Comparison of ENCODE assay signal across 24 mouse cellular contexts in genomic region chr3:58582297-58582696, GRCm38 (mm10). TPM values are rescaled to one million over a fixed set of nuclear protein-coding genes. Genes with fewer than 3 reads are reported as not detected.
DNase-seq lines count a peak whose midpoint lies in the region; ATAC-seq and TF ChIP-seq lines count a peak whose summit lies in the region.
"Had no signal": no experiment of that assay in that cellular context is flagged by ENCODE, and none has a peak within 500 bp of the region (broad histone marks: within the 10 kb centered on the region; RNA-seq: fewer than 3 reads in every experiment).

No protein-coding gene starts in this region.

- H3K27me3 ChIP-seq in kidney, adult 2 months (replicated peaks; ENCODE audit: control insufficient read depth, insufficient read depth, low read length): no peaks in the 10 kb centered on the region
- H3K27me3 ChIP-seq: lung, embryonic 15.5 days; stomach, embryonic 15.5 days had no signal

- no peaks in the 10 kb centered on the region; the same call in 1 of the 2 replicates for H3K36me3 ChIP-seq in kidney, adult 2 months (ENCODE audit: control insufficient read depth, insufficient read depth, low read length)

- H3K27ac ChIP-seq in kidney, adult 2 months (ENCODE audit: insufficient read depth, low read depth, low read length): peak overlapping the region; percentile 73; the same call in 1 of the 2 replicates
- H3K27ac ChIP-seq: embryonic facial prominence, embryonic 10.5 days; hindbrain, embryonic 10.5 days; hindbrain, postnatal 0 days; lung, embryonic 15.5 days; stomach, embryonic 15.5 days had no signal

- peaks cover 28% of the 10 kb centered on the region for H3K4me1 ChIP-seq in kidney, adult 2 months (ENCODE audit: control insufficient read depth, insufficient read depth, low read length)
- H3K4me1 ChIP-seq: stomach, embryonic 15.5 days had no signal

- no peak for DNase-seq in kidney, adult 2 months
- no peak for DNase-seq in kidney, postnatal 4 days
- peak; percentile 25 for DNase-seq in c-Kit-positive CD71-positive TER-119-positive erythroid progenitor cells, embryonic 14.5 days (ENCODE audit: low spot score)
- DNase-seq in liver: peak; percentile 30
- no peak for DNase-seq in adrenal gland, postnatal 10 days
- DNase-seq in spleen, postnatal 14 days (ENCODE audit: low spot score in 2 of 2): no peak
- DNase-seq: cerebellum, adult 2 months; gastrocnemius, postnatal 14 days; heart, adult 18-20 months; lung, postnatal 4 days; midbrain, embryonic 14.5 days; thymus, adult 18-20 months; thymus, postnatal 4 days had no signal

- TF ChIP-seq POLR2A in kidney, adult 2 months (IDR thresholded peaks at IDR 0.05; ENCODE audit: low read depth, low read length): no peak

- no peak for TF ChIP-seq CTCF in kidney, adult 2 months (conservative IDR thresholded peaks at IDR 0.05; ENCODE audit: insufficient read depth, insufficient read length, low read depth, low read length)

- no peak overlapping the region for H3K4me3 ChIP-seq in kidney, adult 2 months (ENCODE audit: insufficient read depth, low read depth, low read length)
- H3K4me3 ChIP-seq: embryonic facial prominence, embryonic 10.5 days; hindbrain, embryonic 10.5 days; lung, embryonic 15.5 days; myocyte; stomach, embryonic 15.5 days had no signal

- WGBS in kidney, adult 2 months: 32% methylated on average over 5 of the region's 5 CpGs

- peak; percentile 41 for ATAC-seq in megakaryocyte progenitor cell, adult 5-6 weeks (replicated peaks; ENCODE audit: poor library complexity)
- ATAC-seq: hindbrain, postnatal 0 days had no signal

RNA-seq across cellular contexts. Expression of gene Selenot, which starts 5.9 kb away (rescaled TPM):
- 81.8 and 102 TPM in 2 replicates for polyA plus RNA-seq in kidney, adult 2 months (2012; rRNA removed)
- 138 and 142 TPM in 2 replicates for total RNA-seq in megakaryocyte progenitor cell, adult 5-6 weeks (2015)
- 176 and 180 TPM in 2 replicates for total RNA-seq in megakaryocyte progenitor cell, adult 5-6 weeks (2017)
- 100 to 1,000 TPM; 109 to 113 TPM for total RNA-seq in adrenal gland, postnatal 10 days (2021)

RNA-seq across cellular contexts. Expression of gene Erich6, which starts 54.7 kb away (rescaled TPM):
- 0.03 and 0.10 TPM in 2 replicates for polyA plus RNA-seq in kidney, adult 2 months (2012; rRNA removed)
- total RNA-seq in megakaryocyte progenitor cell, adult 5-6 weeks (2015): 0.20 TPM in 1 of 2 replicates, not detected in the other
- not detected in 2 replicates for total RNA-seq in megakaryocyte progenitor cell, adult 5-6 weeks (2017)
- under 1 TPM in 1 of 2 experiments, not detected in 1; 0.12 TPM for total RNA-seq in adrenal gland, postnatal 10 days (2021)
- total RNA-seq: adrenal gland, postnatal 4 days; heart, adult 18-20 months; hindbrain, postnatal 0 days had no signal
- polyA plus RNA-seq: embryonic facial prominence, embryonic 10.5 days; forebrain, embryonic 11.5 days; heart, postnatal 0 days; hindbrain, embryonic 10.5 days; kidney, embryonic 14.5 days; lung, embryonic 15.5 days; stomach, embryonic 15.5 days had no signal

RNA-seq across cellular contexts. Expression of gene Serp1, which starts 56.6 kb away (rescaled TPM):
- polyA plus RNA-seq in kidney, adult 2 months (2012; rRNA removed): 32.7 and 37.7 TPM in 2 replicates
- total RNA-seq in megakaryocyte progenitor cell, adult 5-6 weeks (2015): 130 and 146 TPM in 2 replicates
- total RNA-seq in megakaryocyte progenitor cell, adult 5-6 weeks (2017): 136 and 145 TPM in 2 replicates
- total RNA-seq in adrenal gland, postnatal 10 days (2021): 10 to 100 TPM; 55.3 to 72.1 TPM

RNA-seq across cellular contexts. Expression of gene Eif2a, which starts 56.7 kb away (rescaled TPM):
- polyA plus RNA-seq in kidney, adult 2 months (2012; rRNA removed): 10.6 and 15.4 TPM in 2 replicates
- total RNA-seq in megakaryocyte progenitor cell, adult 5-6 weeks (2015): 173 and 174 TPM in 2 replicates
- 94.7 and 102 TPM in 2 replicates for total RNA-seq in megakaryocyte progenitor cell, adult 5-6 weeks (2017)
- 10 to 100 TPM; 57.2 to 61.4 TPM for total RNA-seq in adrenal gland, postnatal 10 days (2021)

Comparison
In these comparisons a context has a peak if more than half of its experiments do, and no peak if none do; other contexts are left out.
1. DNase-seq: peak in c-Kit-positive CD71-positive TER-119-positive erythroid progenitor cells, embryonic 14.5 days (single experiment) and liver (single experiment); none in kidney, adult 2 months (single experiment), kidney, postnatal 4 days (0 of 2), adrenal gland, postnatal 10 days (single experiment) and spleen, postnatal 14 days (0 of 2).